Mouse (Mus musculus): Measurements from ENCODE around the gene Ccdc170. TPM values are rescaled to one million over a fixed set of nuclear protein-coding genes. Genes with fewer than 3 reads are reported as not detected.
"Not testable (repeated sequence)": the region's sequence is repeated elsewhere in the genome, so short reads cannot be mapped to it uniquely, and the experiment has no call there.

Ccdc170 gene
- total RNA-seq, 2 experiments from 2014 or later, result 0.67 to 1.0 TPM

- no peak for DNase-seq (ENCODE audit: low spot score in 2 of 2)
Measured at GRCm38 (mm10) chr10:4598916-4599315, 116.6 kb downstream of the Ccdc170 start.

GRCm38 (mm10) chr10:4599591-4599990 lies 117.3 kb downstream of the Ccdc170 start:
- DNase-seq (ENCODE audit: low spot score in 2 of 2), result no peak

DNA sequence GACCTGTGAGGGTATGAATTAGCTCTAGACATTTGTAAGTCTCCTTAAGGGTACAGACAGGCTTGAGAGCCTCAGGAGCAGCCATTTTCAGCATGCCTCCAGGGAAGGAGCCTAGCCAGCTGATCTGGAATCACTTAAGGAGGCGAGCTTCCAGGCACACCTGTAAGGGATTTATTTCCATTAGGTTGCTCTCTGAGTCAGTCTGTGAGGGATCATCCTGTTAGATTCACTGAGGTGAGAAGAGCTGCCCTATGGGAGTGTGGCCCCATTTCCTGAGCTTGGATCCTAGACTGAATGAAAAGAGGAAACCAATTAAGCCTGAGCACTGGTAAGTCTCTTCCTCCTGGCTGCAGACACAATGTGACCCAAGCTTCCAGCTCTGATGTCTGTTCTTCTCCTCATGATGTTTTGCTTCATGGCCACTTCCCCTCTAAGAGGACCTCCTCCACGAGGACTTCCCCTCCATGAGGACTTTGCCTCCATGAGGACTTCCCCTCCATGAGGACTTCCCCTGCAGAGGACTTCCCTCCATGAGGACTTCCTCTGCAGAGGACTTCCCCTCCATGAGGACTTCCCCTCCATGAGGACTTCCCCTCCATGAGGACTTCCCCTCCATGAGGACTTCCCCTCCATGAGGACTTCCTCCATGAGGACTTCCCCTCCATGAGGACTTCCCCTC lies 118.6 kb downstream of the Ccdc170 start:
- DNase-seq (ENCODE audit: low spot score in 2 of 2), result no peak

DNA sequence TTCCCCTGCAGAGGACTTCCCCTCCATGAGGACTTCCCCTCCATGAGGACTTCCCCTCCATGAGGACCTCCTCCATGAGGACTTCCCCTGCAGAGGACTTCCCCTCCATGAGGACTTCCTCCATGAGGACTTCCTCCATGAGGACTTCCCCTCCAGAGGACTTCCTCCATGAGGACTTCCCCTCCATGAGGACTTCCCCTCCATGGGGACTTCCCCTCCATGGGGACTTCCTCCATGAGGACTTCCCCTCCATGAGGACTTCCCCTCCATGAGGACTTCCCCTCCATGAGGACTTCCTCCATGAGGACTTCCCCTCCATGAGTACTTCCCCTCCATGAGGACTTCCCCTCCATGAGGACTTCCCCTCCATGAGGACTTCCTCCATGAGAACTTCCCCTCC lies 119.3 kb downstream of the Ccdc170 start:
- not testable (repeated sequence) for DNase-seq (ENCODE audit: low spot score in 2 of 2)

GRCm38 (mm10) chr10:4602466-4602865 lies 120.2 kb downstream of the Ccdc170 start:
- DNase-seq (ENCODE audit: low spot score in 2 of 2), result no peak

GRCm38 (mm10) chr10:4604527-4605209 lies 122.4 kb downstream of the Ccdc170 start:
- DNase-seq (ENCODE audit: low spot score in 2 of 2), result no peak

DNA sequence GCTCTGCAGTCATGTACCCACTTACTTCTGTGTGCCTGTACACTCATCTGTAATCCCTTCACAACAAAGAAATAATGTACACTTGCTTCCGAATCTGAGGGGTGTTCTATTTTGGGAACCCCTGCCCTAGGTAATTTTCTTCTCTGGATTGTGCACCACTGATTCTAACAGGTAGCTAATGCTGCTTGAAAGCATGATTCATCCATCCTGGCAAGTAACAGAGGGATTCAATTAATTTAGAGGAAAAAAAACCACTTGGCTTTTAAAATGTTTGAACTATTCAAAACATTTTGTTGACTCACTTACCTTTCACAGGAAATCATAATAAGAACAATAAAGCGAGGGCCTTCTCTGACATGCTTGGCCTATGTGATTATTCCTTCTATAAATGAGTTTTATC lies 127.9 kb downstream of the Ccdc170 start:
- DNase-seq (ENCODE audit: low spot score in 2 of 2), result no peak

GRCm38 (mm10) chr10:4611386-4612155 lies 129.3 kb downstream of the Ccdc170 start, which contains the start of gene Esr1:
TSS of gene Esr1 (plus strand) at chr10:4611593.
- no peak for DNase-seq (ENCODE audit: low spot score in 2 of 2)

Other genes starting within 250 kb of the Ccdc170 start
- 10 to 100 TPM; 12.1 TPM for gene Akap12, start 216.1 kb upstream of the Ccdc170 start, total RNA-seq (2021)
- gene Zbtb2, start 94.4 kb upstream of the Ccdc170 start, total RNA-seq (2021), result 10 to 100 TPM; 15.0 to 15.3 TPM
- gene Rmnd1, start 50.1 kb upstream of the Ccdc170 start, total RNA-seq (2021), result 10 to 100 TPM; 28.3 to 37.2 TPM
- 10 to 100 TPM; 25.2 to 25.6 TPM for gene Armt1, start 50.0 kb upstream of the Ccdc170 start, total RNA-seq (2021)
- gene Esr1, start 129.1 kb downstream of the Ccdc170 start, total RNA-seq (2021), result 1 to 10 TPM; 3.4 to 4.5 TPM